Comparison of ENCODE assay signal across 24 mouse cellular contexts in the genomic region with DNA sequence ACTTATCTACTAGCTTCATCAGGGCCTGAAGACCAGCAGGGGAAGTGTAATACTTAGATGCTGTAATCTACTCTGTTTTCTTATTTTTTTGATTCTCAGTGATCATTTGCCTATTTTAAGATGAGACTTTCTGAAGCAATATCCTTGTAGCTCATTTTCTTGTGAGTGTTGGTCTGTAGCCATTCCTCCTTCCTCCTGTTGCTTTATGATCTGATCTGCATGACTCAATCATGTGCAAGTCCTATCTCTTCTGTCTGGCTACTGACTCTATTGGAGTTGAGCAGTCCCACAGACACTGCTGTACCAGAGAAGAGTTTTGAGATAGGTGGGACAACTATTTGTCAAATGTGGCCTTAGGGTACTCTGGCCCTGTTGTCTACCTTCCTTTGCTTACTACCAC. TPM values are rescaled to one million over a fixed set of nuclear protein-coding genes. Genes with fewer than 3 reads are reported as not detected.
A peak's percentile ranks its signal among the peaks of the same experiment; 100 is the strongest.
DNase-seq lines count a peak whose midpoint lies in the region; ATAC-seq and TF ChIP-seq lines count a peak whose summit lies in the region.
"Had no signal": no experiment of that assay in that cellular context is flagged by ENCODE, and none has a peak within 500 bp of the region (broad histone marks: within the 10 kb centered on the region; RNA-seq: fewer than 3 reads in every experiment).

No protein-coding gene starts in this region.

- no peak for TF ChIP-seq RAD21 in MEL (IDR thresholded peaks at IDR 0.05; ENCODE audit: low read depth, low read length)

- peak; percentile 15 for DNase-seq in 3T3-L1 (ENCODE audit: low read depth, low spot score)
- no peak for DNase-seq in MEL (ENCODE audit: low read depth, low spot score)
- DNase-seq in c-Kit-positive CD71-positive TER-119-positive erythroid progenitor cells, embryonic 14.5 days (ENCODE audit: low spot score) = no peak
- DNase-seq: adrenal gland, adult 8-10 months; adrenal gland, postnatal 14 days; adrenal gland, postnatal 36 days; B cell, adult 2 months; cerebellum, adult 11 months; cerebellum, adult 18-20 months; cerebellum, adult 8-10 months; cerebellum, adult 9-11 months; cerebellum, postnatal 14 days; cerebellum, postnatal 36 days; embryo, embryonic 11 days had no signal

- H3K9ac ChIP-seq in MEL (ENCODE audit: control insufficient read depth, low read depth, low read length, poor library complexity, severe bottlenecking) = no peak overlapping the region
- H3K9ac ChIP-seq in midbrain, embryonic 15.5 days = no peak overlapping the region
- H3K9ac ChIP-seq: embryonic facial prominence, embryonic 13.5 days; embryonic facial prominence, embryonic 15.5 days; forebrain, embryonic 12.5 days had no signal

- no peak for TF ChIP-seq CTCF in MEL (IDR thresholded peaks at IDR 0.05 in 2 of 3, conservative IDR thresholded peaks at IDR 0.05 in 1 of 3; ENCODE audit: control insufficient read depth in 1 of 3, insufficient read depth in 1 of 3, low read depth in 2 of 3, low read length in 3 of 3, poor library complexity in 1 of 3, severe bottlenecking in 1 of 3)

- no peak overlapping the region for H3K4me3 ChIP-seq in MEL (ENCODE audit: control insufficient read depth in 1 of 2, insufficient read depth in 1 of 2, low read depth in 2 of 2, low read length in 2 of 2)
- H3K4me3 ChIP-seq in midbrain, embryonic 15.5 days = no peak overlapping the region
- H3K4me3 ChIP-seq: embryonic facial prominence, embryonic 13.5 days; embryonic facial prominence, embryonic 15.5 days; erythroblast, embryonic 14.5 days; forebrain, embryonic 10.5 days; forebrain, embryonic 12.5 days had no signal

- no peak overlapping the region for H3K4me2 ChIP-seq in midbrain, embryonic 15.5 days
- H3K4me2 ChIP-seq: embryonic facial prominence, embryonic 13.5 days; embryonic facial prominence, embryonic 15.5 days; forebrain, embryonic 12.5 days had no signal

- H3K27me3 ChIP-seq in MEL (ENCODE audit: control insufficient read depth in 1 of 2, insufficient read depth in 2 of 2, low read length in 2 of 2) = no peaks in the 10 kb centered on the region
- H3K27me3 ChIP-seq in midbrain, embryonic 15.5 days (replicated peaks) = no peaks in the 10 kb centered on the region
- H3K27me3 ChIP-seq: embryonic facial prominence, embryonic 13.5 days; embryonic facial prominence, embryonic 15.5 days; forebrain, embryonic 12.5 days had no signal

- H3K36me3 ChIP-seq in MEL (ENCODE audit: control insufficient read depth in 1 of 2, insufficient read depth in 2 of 2, low read length in 2 of 2) = peaks cover 2 to 23% of the 10 kb centered on the region in 2 experiments; a peak in 2 of 4 replicates
- H3K36me3 ChIP-seq in midbrain, embryonic 15.5 days (replicated peaks) = no peaks in the 10 kb centered on the region

- TF ChIP-seq POLR2A in MEL (IDR thresholded peaks at IDR 0.05; ENCODE audit: control insufficient read depth in 1 of 2, insufficient read depth in 1 of 2, low read depth in 1 of 2, low read length in 2 of 2, poor library complexity in 1 of 2) = no peak

- no peaks in the 10 kb centered on the region for H3K9me3 ChIP-seq in MEL (replicated peaks; ENCODE audit: insufficient read depth, low read length)
- H3K9me3 ChIP-seq in midbrain, embryonic 15.5 days = no peaks in the 10 kb centered on the region
- H3K9me3 ChIP-seq: embryonic facial prominence, embryonic 13.5 days; embryonic facial prominence, embryonic 15.5 days; forebrain, embryonic 10.5 days; forebrain, embryonic 12.5 days had no signal

- peaks cover 11 to 20% of the 10 kb centered on the region in 2 experiments for H3K4me1 ChIP-seq in MEL (ENCODE audit: control insufficient read depth in 1 of 2, insufficient read depth in 2 of 2, low read length in 2 of 2)
- no peaks in the 10 kb centered on the region for H3K4me1 ChIP-seq in midbrain, embryonic 15.5 days
- H3K4me1 ChIP-seq: embryonic facial prominence, embryonic 13.5 days; embryonic facial prominence, embryonic 15.5 days; forebrain, embryonic 10.5 days; forebrain, embryonic 12.5 days had no signal

- TF ChIP-seq EP300 in MEL (IDR thresholded peaks at IDR 0.05; ENCODE audit: low read depth in 1 of 2, low read length in 2 of 2) = no peak

- peaks cover 9% of the 10 kb centered on the region; the same call in 1 of the 2 replicates for H3K79me2 ChIP-seq in MEL (ENCODE audit: control insufficient read depth, insufficient read depth, low read length, poor library complexity)

- ATAC-seq in megakaryocyte, adult 5-6 weeks (ENCODE audit: poor library complexity, severe bottlenecking) = 0 out of 2 replicates have a peak, but pooled peaks have one; percentile 12
- ATAC-seq in midbrain, embryonic 15.5 days (replicated peaks) = no peak
- ATAC-seq in CD4-positive, CD25-positive, alpha-beta regulatory T cell, adult 4 months = no peak
- ATAC-seq: forebrain, embryonic 14.5 days; forebrain, embryonic 16.5 days had no signal

- H3K27ac ChIP-seq in MEL (ENCODE audit: control insufficient read depth, low read depth, low read length) = peak overlapping the region; percentile 15; the same call in 1 of the 2 replicates
- H3K27ac ChIP-seq in midbrain, embryonic 15.5 days = no peak overlapping the region
- H3K27ac ChIP-seq: embryonic facial prominence, embryonic 13.5 days; embryonic facial prominence, embryonic 15.5 days; forebrain, embryonic 10.5 days; forebrain, embryonic 12.5 days had no signal

TF ChIP-seq in MEL, 35 proteins besides CTCF, POLR2A, EP300 and RAD21:
- TF ChIP-seq TCF12 (IDR thresholded peaks at IDR 0.05; ENCODE audit: low read depth, low read length) (no peak), MAFK (IDR thresholded peaks at IDR 0.05; ENCODE audit: borderline replicate concordance, low read depth, low read length) (no peak), GATA1 (IDR thresholded peaks at IDR 0.05; ENCODE audit: low read depth, low read length) (peak; percentile 69)

RNA-seq across cellular contexts. Expression of a gene that starts 36.8 kb away (rescaled TPM):
- 20.8 and 22.7 TPM in 2 replicates for total RNA-seq in MEL (2012; rRNA removed)
- 10 to 100 TPM in 1 of 2 experiments, not detected in 1; 24.9 TPM for polyA plus RNA-seq in MEL (2012; ENCODE audit: insufficient read depth in 1 of 2, insufficient read length in 2 of 2, low read depth in 1 of 2, low replicate concordance in 2 of 2, missing spikeins in 1 of 2)
- 4.7 and 8.4 TPM in 2 replicates for total RNA-seq in megakaryocyte, adult 5-6 weeks (2015)
- 15.1 and 15.2 TPM in 2 replicates for total RNA-seq in megakaryocyte, adult 5-6 weeks (2017)
- polyA plus RNA-seq in midbrain, embryonic 15.5 days (2015; fragmentation: Nextera tagmentation; extraction: Ambion mirVana) = 74.7 and 82.0 TPM in 2 replicates
- under 1 TPM; 0.40 to 0.86 TPM for polyA plus RNA-seq in CD4-positive, CD25-positive, alpha-beta regulatory T cell, adult 4 months (2017; shearing (Covaris generic))
